Mouse (Mus musculus): Measurements from ENCODE around the gene Olfr206. TPM values are rescaled to one million over a fixed set of nuclear protein-coding genes. Genes with fewer than 3 reads are reported as not detected.
"Not testable (repeated sequence)": the region's sequence is repeated elsewhere in the genome, so short reads cannot be mapped to it uniquely, and the experiment has no call there.

Gene Olfr206
- polyA plus RNA-seq (2012; rRNA removed), result not detected in 2 replicates

DNA sequence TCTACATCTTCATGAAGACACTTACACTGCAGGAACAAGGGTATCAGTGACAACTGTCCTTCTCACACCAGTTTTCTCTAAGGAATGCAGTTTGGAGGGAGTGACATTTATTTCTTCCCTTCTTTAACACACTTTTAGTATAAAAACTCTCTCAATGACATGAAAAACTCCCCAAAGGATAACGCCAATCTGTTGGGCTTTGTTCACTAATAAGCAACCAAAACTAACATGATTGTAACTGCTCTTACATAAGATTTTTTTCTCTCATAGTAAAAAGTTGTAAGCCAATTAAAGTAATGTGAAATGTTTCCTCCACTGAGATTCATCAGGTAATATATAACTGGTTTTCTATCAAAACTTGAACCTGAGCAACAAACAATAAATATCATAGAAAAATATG lies at the start of gene Olfr206:
Gene Olfr206, minus strand, starts transcription at position 101 of the 400 bp plus-strand sequence.
- TF ChIP-seq POLR2A (IDR thresholded peaks at IDR 0.05; ENCODE audit: extremely low read depth, insufficient read depth, low read length) (no peak), CTCF (IDR thresholded peaks at IDR 0.05; ENCODE audit: extremely low read depth, insufficient read depth, low read length) (no peak)
- H3K27ac ChIP-seq (ENCODE audit: insufficient read depth, low read length), result no peak within 1 kb of the TSS

GRCm38 (mm10) chr16:59393300-59393699 lies 44.3 kb upstream of the Olfr206 start:
- H3K27ac ChIP-seq (ENCODE audit: insufficient read depth, low read length), result no peak overlapping the region
- H3K4me1 ChIP-seq (ENCODE audit: control insufficient read depth, insufficient read depth, low read length), result no peaks in the 10 kb centered on the region
- TF ChIP-seq POLR2A (IDR thresholded peaks at IDR 0.05; ENCODE audit: extremely low read depth, insufficient read depth, low read length) (no peak), CTCF (IDR thresholded peaks at IDR 0.05; ENCODE audit: extremely low read depth, insufficient read depth, low read length) (no peak)
- H3K4me3 ChIP-seq (ENCODE audit: insufficient read depth, low read length), result no peak overlapping the region

More for the DNA sequence above, at the start of gene Olfr206:
- H3K4me1 ChIP-seq (ENCODE audit: control insufficient read depth, insufficient read depth, low read length), result no peaks in the 10 kb centered on the region
- no peak within 1 kb of the TSS for H3K4me3 ChIP-seq (ENCODE audit: insufficient read depth, low read length)

DNA sequence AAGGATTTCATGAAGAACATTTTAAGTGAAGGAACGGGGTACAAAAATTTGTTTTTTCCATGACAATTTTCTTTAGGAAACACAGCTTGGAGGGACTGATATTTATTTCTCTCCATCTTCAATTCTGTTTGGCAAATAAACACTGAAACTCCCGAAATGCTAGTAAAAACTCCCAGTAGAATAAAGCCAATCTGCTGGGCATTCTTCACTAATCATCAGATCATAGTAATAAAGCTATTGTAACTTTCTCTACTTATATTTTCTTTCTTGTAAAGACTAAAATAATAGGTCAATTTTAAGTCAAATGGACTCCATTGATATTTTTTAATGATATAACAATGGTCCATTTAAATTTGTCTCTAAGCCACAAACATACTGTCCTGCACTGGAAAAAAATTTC lies 14.8 kb upstream of the Olfr206 start, which contains the start of gene Olfr209:
Gene Olfr209, minus strand, starts transcription at position 101 of the 400 bp plus-strand sequence.
- Histone ChIP-seq H3K4me3 (ENCODE audit: insufficient read depth, low read length) (no peak within 1 kb of the TSS), H3K4me1 (ENCODE audit: control insufficient read depth, insufficient read depth, low read length) (no peaks in the 10 kb centered on the region)

GRCm38 (mm10) chr16:59331038-59331437 lies 18.0 kb downstream of the Olfr206 start, which contains the start of gene Olfr205:
Olfr205 (minus strand) TSS chr16:59331138.
- no peaks in the 10 kb centered on the region for H3K4me1 ChIP-seq (ENCODE audit: control insufficient read depth, insufficient read depth, low read length)
- TF ChIP-seq CTCF (IDR thresholded peaks at IDR 0.05; ENCODE audit: extremely low read depth, insufficient read depth, low read length), result no peak
- no peak for TF ChIP-seq POLR2A (IDR thresholded peaks at IDR 0.05; ENCODE audit: extremely low read depth, insufficient read depth, low read length)
- H3K4me3 ChIP-seq (ENCODE audit: insufficient read depth, low read length), result no peak within 1 kb of the TSS
- no peak within 1 kb of the TSS for H3K27ac ChIP-seq (ENCODE audit: insufficient read depth, low read length)

More for the DNA sequence above, 14.8 kb upstream of the Olfr206 start, which contains the start of gene Olfr209:
- H3K27ac ChIP-seq (ENCODE audit: insufficient read depth, low read length), result no peak within 1 kb of the TSS
- no peak for TF ChIP-seq POLR2A (IDR thresholded peaks at IDR 0.05; ENCODE audit: extremely low read depth, insufficient read depth, low read length)
- no peak for TF ChIP-seq CTCF (IDR thresholded peaks at IDR 0.05; ENCODE audit: extremely low read depth, insufficient read depth, low read length)

DNA sequence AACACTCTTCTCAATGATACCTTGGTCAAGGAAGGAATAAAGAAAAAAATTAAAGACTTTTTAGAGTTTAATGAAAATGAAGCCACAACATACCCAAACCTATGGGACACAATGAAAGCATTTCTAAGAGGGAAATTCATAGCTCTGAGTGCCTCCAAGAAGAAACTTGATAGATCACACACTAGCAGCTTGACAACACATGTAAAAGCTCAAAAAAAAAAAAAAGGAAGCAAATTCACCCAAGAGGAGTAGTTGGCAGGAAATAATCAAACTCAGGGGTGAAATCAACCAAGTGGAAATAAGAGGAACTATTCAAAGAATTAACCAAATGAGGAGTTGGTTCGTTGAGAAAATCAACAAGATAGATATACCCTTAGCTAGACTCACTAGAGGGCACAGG lies 25.8 kb downstream of the Olfr206 start:
- not testable (repeated sequence) for H3K4me3 ChIP-seq (ENCODE audit: insufficient read depth, low read length); H3K4me1 ChIP-seq (ENCODE audit: control insufficient read depth, insufficient read depth, low read length); H3K27ac ChIP-seq (ENCODE audit: insufficient read depth, low read length)

DNA sequence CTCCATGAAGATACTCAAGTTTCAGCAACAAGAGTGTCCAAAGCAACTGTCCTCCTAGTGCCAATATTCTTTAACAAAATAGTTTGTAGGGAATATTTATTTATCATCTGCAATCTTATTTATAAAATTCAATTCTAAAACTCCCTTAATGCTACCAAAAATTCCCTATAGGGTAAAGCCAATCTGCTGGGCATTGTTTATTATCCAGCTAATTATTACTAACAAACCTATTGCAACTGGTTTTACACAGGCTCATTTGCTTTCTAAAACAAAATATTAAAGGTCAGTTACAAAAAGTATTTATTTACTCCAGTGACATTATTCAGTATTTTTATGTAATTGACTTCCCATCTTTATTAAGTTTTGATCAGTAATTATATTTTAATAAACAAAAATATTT lies 30.9 kb downstream of the Olfr206 start, which contains the start of gene Olfr204:
Gene Olfr204, minus strand, starts transcription at position 101 of the 400 bp plus-strand sequence.
- TF ChIP-seq POLR2A (IDR thresholded peaks at IDR 0.05; ENCODE audit: extremely low read depth, insufficient read depth, low read length) (no peak), CTCF (IDR thresholded peaks at IDR 0.05; ENCODE audit: extremely low read depth, insufficient read depth, low read length) (no peak)
- Histone ChIP-seq H3K27ac (ENCODE audit: insufficient read depth, low read length) (no peak within 1 kb of the TSS), H3K4me1 (ENCODE audit: control insufficient read depth, insufficient read depth, low read length) (no peaks in the 10 kb centered on the region), H3K4me3 (ENCODE audit: insufficient read depth, low read length) (no peak within 1 kb of the TSS)

DNA sequence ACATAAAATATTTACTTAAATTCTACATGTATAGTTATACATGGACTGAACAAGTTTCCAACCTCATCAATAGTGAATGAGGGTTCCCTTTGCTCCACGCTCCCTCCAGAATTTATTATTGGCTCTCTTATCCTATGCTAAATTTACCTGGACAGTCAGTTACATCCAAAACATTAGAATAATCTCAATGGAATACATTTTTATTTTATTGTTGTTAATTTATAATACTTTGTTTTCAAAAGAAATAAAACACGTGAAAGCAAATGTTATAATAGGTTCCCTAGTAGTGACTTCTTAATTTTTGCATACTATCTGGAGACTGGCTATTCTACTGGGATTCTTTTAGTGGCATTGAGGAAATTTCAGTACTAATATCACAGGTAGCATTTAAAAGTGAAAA lies 50.5 kb downstream of the Olfr206 start, which contains the start of gene Olfr203:
Gene Olfr203, plus strand, starts transcription at position 301 of the 400 bp plus-strand sequence.
- H3K4me3 ChIP-seq (ENCODE audit: insufficient read depth, low read length), result no peak within 1 kb of the TSS
- TF ChIP-seq POLR2A (IDR thresholded peaks at IDR 0.05; ENCODE audit: extremely low read depth, insufficient read depth, low read length) (no peak), CTCF (IDR thresholded peaks at IDR 0.05; ENCODE audit: extremely low read depth, insufficient read depth, low read length) (no peak)
- no peak within 1 kb of the TSS for H3K27ac ChIP-seq (ENCODE audit: insufficient read depth, low read length)
- no peaks in the 10 kb centered on the region for H3K4me1 ChIP-seq (ENCODE audit: control insufficient read depth, insufficient read depth, low read length)

Other genes with a start within 250 kb of the Olfr206 start
- gene Olfr193, start 237.4 kb downstream of the Olfr206 start, polyA plus RNA-seq (2012; rRNA removed), result not detected in 2 replicates
- gene Olfr194, start 228.2 kb downstream of the Olfr206 start, polyA plus RNA-seq (2012; rRNA removed), result not detected in 2 replicates
- gene Olfr195, start 202.2 kb downstream of the Olfr206 start, polyA plus RNA-seq (2012; rRNA removed), result not detected in 2 replicates
- gene Olfr196, start 178.8 kb downstream of the Olfr206 start, polyA plus RNA-seq (2012; rRNA removed), result not detected in 2 replicates
- not detected in 2 replicates for gene Olfr198, start 145.7 kb downstream of the Olfr206 start, polyA plus RNA-seq (2012; rRNA removed)
- gene Olfr199, start 129.5 kb downstream of the Olfr206 start, polyA plus RNA-seq (2012; rRNA removed), result not detected in 2 replicates
- gene Olfr201, start 76.6 kb downstream of the Olfr206 start, polyA plus RNA-seq (2012; rRNA removed), result not detected in 2 replicates
- gene Olfr202, start 62.5 kb downstream of the Olfr206 start, polyA plus RNA-seq (2012; rRNA removed), result not detected in 2 replicates
- not detected in 2 replicates for gene Olfr203, start 50.4 kb downstream of the Olfr206 start, polyA plus RNA-seq (2012; rRNA removed)
- gene Olfr204, start 31.0 kb downstream of the Olfr206 start, polyA plus RNA-seq (2012; rRNA removed), result not detected in 2 replicates
- not detected in 2 replicates for gene Olfr205, start 18.1 kb downstream of the Olfr206 start, polyA plus RNA-seq (2012; rRNA removed)
- not detected in 2 replicates for gene Olfr209, start 14.7 kb upstream of the Olfr206 start, polyA plus RNA-seq (2012; rRNA removed)
- 0.02 TPM in 2 replicates for gene Gabrr3, start 58.1 kb upstream of the Olfr206 start, polyA plus RNA-seq (2012; rRNA removed)
- 10.0 and 10.4 TPM in 2 replicates for gene Riox2, start 122.5 kb upstream of the Olfr206 start, polyA plus RNA-seq (2012; rRNA removed)

Data from cortical plate, adult 2 months (tissue).